In the genomic region with DNA sequence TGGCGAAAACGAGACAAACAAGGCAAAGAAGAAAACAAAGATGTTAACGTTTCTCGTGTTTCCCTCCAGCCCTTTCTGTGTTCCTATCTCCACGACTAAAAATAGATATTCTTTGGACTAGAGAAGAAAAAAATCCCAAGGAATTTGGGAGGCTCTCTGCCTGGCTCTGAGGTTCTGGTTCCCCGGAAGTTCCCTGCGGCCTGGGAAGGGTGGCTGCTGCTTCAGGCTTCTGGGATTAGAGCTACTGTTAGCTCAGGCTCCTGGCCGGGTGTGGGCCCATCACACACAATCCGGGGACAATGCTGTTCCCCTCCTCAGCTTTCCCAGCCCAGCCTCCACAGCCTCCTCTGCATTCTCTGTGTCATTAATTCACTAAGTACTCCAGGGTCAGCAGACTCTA, we compare ENCODE assay signal across 15 mouse cellular contexts.
A peak's percentile ranks its signal among the peaks of the same experiment; 100 is the strongest.
DNase-seq lines count a peak whose midpoint lies in the region; ATAC-seq and TF ChIP-seq lines count a peak whose summit lies in the region.
"Had no signal": no experiment of that assay in that cellular context is flagged by ENCODE, and none has a peak within 500 bp of the region (broad histone marks: within the 10 kb centered on the region; RNA-seq: fewer than 3 reads in every experiment).

No protein-coding gene starts in this region.

- no peaks in the 10 kb centered on the region for H3K27me3 ChIP-seq in heart, embryonic 13.5 days (replicated peaks)
- H3K27me3 ChIP-seq in kidney, postnatal 0 days (ENCODE audit: insufficient read depth, low read length) = no peaks in the 10 kb centered on the region
- no peaks in the 10 kb centered on the region for H3K27me3 ChIP-seq in embryonic facial prominence, embryonic 10.5 days (replicated peaks; ENCODE audit: low read depth, poor library complexity, severe bottlenecking)
- no peaks in the 10 kb centered on the region for H3K27me3 ChIP-seq in limb, embryonic 15.5 days
- H3K27me3 ChIP-seq: forebrain, embryonic 15.5 days; liver, embryonic 15.5 days had no signal

- no peaks in the 10 kb centered on the region for H3K9me3 ChIP-seq in heart, embryonic 13.5 days
- H3K9me3 ChIP-seq in kidney, postnatal 0 days (replicated peaks; ENCODE audit: low read length) = no peaks in the 10 kb centered on the region
- H3K9me3 ChIP-seq in embryonic facial prominence, embryonic 10.5 days = no peaks in the 10 kb centered on the region
- H3K9me3 ChIP-seq in limb, embryonic 15.5 days = no peaks in the 10 kb centered on the region
- H3K9me3 ChIP-seq: forebrain, embryonic 15.5 days; liver, embryonic 15.5 days had no signal

- H3K4me1 ChIP-seq in heart, embryonic 13.5 days = peaks cover 18% of the 10 kb centered on the region
- H3K4me1 ChIP-seq in kidney, postnatal 0 days (replicated peaks; ENCODE audit: insufficient read depth, low read length) = peaks cover 13% of the 10 kb centered on the region; the same call in 1 of the 2 replicates
- peaks cover 49% of the 10 kb centered on the region for H3K4me1 ChIP-seq in embryonic facial prominence, embryonic 10.5 days
- peaks cover 7% of the 10 kb centered on the region; the same call in 1 of the 2 replicates for H3K4me1 ChIP-seq in limb, embryonic 15.5 days
- H3K4me1 ChIP-seq: forebrain, embryonic 15.5 days; liver, embryonic 15.5 days had no signal

- ATAC-seq in heart, embryonic 13.5 days (ENCODE audit: extremely low read depth, insufficient number of reproducible peaks, low FRiP score, low TSS enrichment) = no peak
- no peak for ATAC-seq in kidney, postnatal 0 days (replicated peaks; ENCODE audit: low FRiP score, low read depth)
- no peak for ATAC-seq in limb, embryonic 15.5 days (ENCODE audit: insufficient number of reproducible peaks, low FRiP score, low TSS enrichment, low read depth)
- ATAC-seq: forebrain, embryonic 15.5 days; inflammation-experienced regulatory T-cells, adult 6 months had no signal

- TF ChIP-seq CTCF in kidney, postnatal 0 days (IDR thresholded peaks at IDR 0.05; ENCODE audit: low read depth) = no peak

- intact Hi-C loops in left cerebral cortex, postnatal 14 days (cut with DNase I) = no loop called here

- no peak overlapping the region for H3K9ac ChIP-seq in heart, embryonic 13.5 days
- no peak overlapping the region for H3K9ac ChIP-seq in kidney, postnatal 0 days (ENCODE audit: low read depth, low read length)
- H3K9ac ChIP-seq in limb, embryonic 15.5 days = no peak overlapping the region
- H3K9ac ChIP-seq: forebrain, embryonic 15.5 days; liver, embryonic 15.5 days had no signal

- H3K27ac ChIP-seq in heart, embryonic 13.5 days (replicated peaks) = peak overlapping the region; percentile 57
- H3K27ac ChIP-seq in kidney, postnatal 0 days = peak overlapping the region; percentile 81
- H3K27ac ChIP-seq in embryonic facial prominence, embryonic 10.5 days (replicated peaks) = peak overlapping the region; percentile 61
- H3K27ac ChIP-seq in limb, embryonic 15.5 days = peak overlapping the region; percentile 8; the same call in 1 of the 2 replicates
- H3K27ac ChIP-seq: forebrain, embryonic 15.5 days; liver, embryonic 15.5 days had no signal

- no peak overlapping the region for H3K4me3 ChIP-seq in heart, embryonic 13.5 days
- no peak overlapping the region for H3K4me3 ChIP-seq in kidney, postnatal 0 days (replicated peaks; ENCODE audit: low read depth, low read length)
- no peak overlapping the region for H3K4me3 ChIP-seq in embryonic facial prominence, embryonic 10.5 days
- H3K4me3 ChIP-seq in limb, embryonic 15.5 days = no peak overlapping the region
- H3K4me3 ChIP-seq: forebrain, embryonic 15.5 days; liver, embryonic 15.5 days; megakaryocyte, embryonic 14.5 days had no signal

- H3K4me2 ChIP-seq in heart, embryonic 13.5 days = no peak overlapping the region
- H3K4me2 ChIP-seq in kidney, postnatal 0 days (ENCODE audit: low read length) = no peak overlapping the region
- H3K4me2 ChIP-seq in limb, embryonic 15.5 days = no peak overlapping the region
- H3K4me2 ChIP-seq: forebrain, embryonic 15.5 days; liver, embryonic 15.5 days had no signal

- no peak for DNase-seq in heart, adult 18-20 months
- DNase-seq in kidney, postnatal 0 days (ENCODE audit: low spot score) = peak; percentile 64
- no peak for DNase-seq in kidney, adult 8-10 months
- DNase-seq in embryonic facial prominence, embryonic 10.5 days (ENCODE audit: low spot score) = no peak
- DNase-seq in left cerebral cortex, postnatal 14 days (ENCODE audit: low spot score in 2 of 2) = no peak
- DNase-seq in layer of hippocampus, adult 18-20 months (ENCODE audit: low spot score in 2 of 2) = no peak
- DNase-seq: cerebellum, adult 11-12 months; gastrocnemius, postnatal 10 days; layer of hippocampus, adult 9-11 months had no signal

- no peaks in the 10 kb centered on the region for H3K36me3 ChIP-seq in heart, embryonic 13.5 days
- no peaks in the 10 kb centered on the region for H3K36me3 ChIP-seq in kidney, postnatal 0 days (ENCODE audit: insufficient read depth, low read length)
- no peaks in the 10 kb centered on the region for H3K36me3 ChIP-seq in embryonic facial prominence, embryonic 10.5 days (replicated peaks)
- no peaks in the 10 kb centered on the region for H3K36me3 ChIP-seq in limb, embryonic 15.5 days
- H3K36me3 ChIP-seq: forebrain, embryonic 15.5 days; liver, embryonic 15.5 days had no signal

- 21% methylated on average over 9 of the region's 9 CpGs for WGBS in heart, embryonic 13.5 days
- WGBS in kidney, postnatal 0 days = 26% methylated on average over 9 of the region's 9 CpGs
- WGBS in embryonic facial prominence, embryonic 10.5 days = 74% methylated on average over 9 of the region's 9 CpGs
- WGBS in limb, embryonic 15.5 days = 51% methylated on average over 9 of the region's 9 CpGs

Comparison
In these comparisons a context has a peak if more than half of its experiments do, and no peak if none do; other contexts are left out.
1. H3K27ac ChIP-seq: peak in every context shown above with its lines; median percentile 81 in kidney, postnatal 0 days; 61 in embryonic facial prominence, embryonic 10.5 days; 57 in heart, embryonic 13.5 days; 8 in limb, embryonic 15.5 days.